Mouse (Mus musculus): ENCODE data around the gene Msi2. TPM values are rescaled to one million over a fixed set of nuclear protein-coding genes. Genes with fewer than 3 reads are reported as not detected.
A peak's percentile ranks its signal among the peaks of the same experiment; 100 is the strongest.

Msi2 gene
- total and polyA plus RNA-seq, 2 experiments = 6.4 to 10.8 TPM

DNA sequence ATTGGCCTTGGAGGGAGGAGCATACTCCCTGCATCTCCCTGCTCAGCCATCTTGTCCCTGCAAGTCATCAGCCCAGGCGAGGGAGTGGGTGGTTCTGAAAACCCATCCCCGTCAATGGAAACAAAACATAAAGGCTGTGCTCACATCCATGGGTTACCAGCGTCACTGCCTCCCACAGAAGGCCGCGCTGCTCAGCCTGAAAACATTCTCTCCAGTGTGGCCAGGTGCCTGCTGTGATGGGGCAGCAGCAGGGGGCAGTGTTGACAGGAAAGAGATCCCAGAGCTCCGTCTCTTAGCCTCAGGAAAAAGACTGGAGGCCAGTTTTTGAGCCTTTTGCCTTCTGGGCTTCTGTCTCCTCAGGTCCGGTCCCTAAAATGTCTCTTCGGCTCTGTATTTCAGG is 165.3 kb downstream of the Msi2 start:
- peaks cover 5% of the 10 kb centered on the region for H3K4me1 ChIP-seq (ENCODE audit: control insufficient read depth, insufficient read depth, low read length)
- no peaks in the 10 kb centered on the region for H3K36me3 ChIP-seq (ENCODE audit: control insufficient read depth, insufficient read depth, low read length)
- no peak overlapping the region for H3K27ac ChIP-seq (replicated peaks; ENCODE audit: insufficient read depth, low read depth, low read length)
- TF ChIP-seq POLR2A (IDR thresholded peaks at IDR 0.05; ENCODE audit: extremely low read depth, insufficient read depth, low read length) = no peak
- TF ChIP-seq CTCF (IDR thresholded peaks at IDR 0.05; ENCODE audit: low read depth, low read length) = peak; percentile 78
- DNase-seq (ENCODE audit: extremely low read depth, low read depth, low spot score) = peak; percentile 21
- no peaks in the 10 kb centered on the region for H3K27me3 ChIP-seq (ENCODE audit: control insufficient read depth, insufficient read depth, low read length)
- H3K79me2 ChIP-seq (ENCODE audit: control insufficient read depth, insufficient read depth, low read length) = no peaks in the 10 kb centered on the region; the same call in 1 of the 2 replicates
- no peak overlapping the region for H3K9ac ChIP-seq (ENCODE audit: low read depth, low read length)
- 75% methylated on average over 8 of the region's 8 CpGs for WGBS
- H3K4me3 ChIP-seq (ENCODE audit: insufficient read depth, low read depth, low read length) = no peak overlapping the region

DNA sequence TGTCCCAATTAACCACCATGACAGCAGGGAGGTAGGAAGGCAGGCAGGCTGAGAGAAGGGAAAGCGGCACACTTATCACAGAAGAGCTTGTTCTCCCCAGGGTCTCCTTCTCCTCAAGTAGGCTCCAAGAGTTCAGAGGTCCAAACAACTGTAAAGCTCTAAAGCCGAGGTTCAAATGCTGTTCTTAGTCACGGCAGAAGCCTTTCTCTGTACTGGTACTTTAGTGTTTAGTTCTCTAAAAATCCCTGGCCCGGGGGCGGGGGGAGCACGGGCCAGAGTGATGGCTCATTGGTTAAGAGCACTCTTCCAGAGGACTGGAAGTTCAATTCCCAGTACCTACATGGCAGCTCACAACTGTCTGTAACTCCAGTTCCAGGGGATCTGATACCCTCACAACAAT is 165.9 kb downstream of the Msi2 start:
- no peaks in the 10 kb centered on the region for H3K36me3 ChIP-seq (ENCODE audit: control insufficient read depth, insufficient read depth, low read length)
- H3K27ac ChIP-seq (replicated peaks; ENCODE audit: insufficient read depth, low read depth, low read length) = no peak overlapping the region
- H3K27me3 ChIP-seq (ENCODE audit: control insufficient read depth, insufficient read depth, low read length) = no peaks in the 10 kb centered on the region
- TF ChIP-seq POLR2A (IDR thresholded peaks at IDR 0.05; ENCODE audit: extremely low read depth, insufficient read depth, low read length) (no peak), CTCF (IDR thresholded peaks at IDR 0.05; ENCODE audit: low read depth, low read length) (no peak)
- WGBS = 91% methylated on average over 6 of the region's 6 CpGs
- H3K4me3 ChIP-seq (ENCODE audit: insufficient read depth, low read depth, low read length) = no peak overlapping the region
- DNase-seq (ENCODE audit: extremely low read depth, low read depth, low spot score) = no peak
- no peak overlapping the region for H3K9ac ChIP-seq (ENCODE audit: low read depth, low read length)
- no peaks in the 10 kb centered on the region; the same call in 1 of the 2 replicates for H3K79me2 ChIP-seq (ENCODE audit: control insufficient read depth, insufficient read depth, low read length)
- H3K4me1 ChIP-seq (ENCODE audit: control insufficient read depth, insufficient read depth, low read length) = peaks cover 5% of the 10 kb centered on the region

DNA sequence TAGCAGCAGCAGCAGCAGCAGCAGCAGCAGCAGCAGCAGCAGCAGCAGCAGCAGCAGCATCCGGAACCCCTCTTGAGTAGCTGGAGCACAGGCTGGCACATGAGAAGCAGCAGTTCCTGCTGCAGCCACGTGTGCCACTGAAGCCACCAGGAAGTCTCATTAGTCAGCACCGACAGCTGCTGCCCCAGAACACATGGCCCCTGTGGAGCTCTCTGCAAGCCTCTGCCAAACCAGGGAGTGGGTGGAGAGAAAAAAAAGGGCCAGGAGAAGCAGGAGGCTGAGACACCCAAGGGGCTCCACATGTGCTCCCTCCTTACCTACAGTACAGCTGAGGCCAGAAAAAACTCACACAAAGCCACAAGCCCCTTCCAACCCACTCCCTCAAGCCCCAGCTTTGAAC is 167.3 kb downstream of the Msi2 start:
- Histone ChIP-seq H3K4me1 (ENCODE audit: control insufficient read depth, insufficient read depth, low read length) (peaks cover 5% of the 10 kb centered on the region), H3K79me2 (ENCODE audit: control insufficient read depth, insufficient read depth, low read length) (no peaks in the 10 kb centered on the region; the same call in 1 of the 2 replicates), H3K9ac (ENCODE audit: low read depth, low read length) (no peak overlapping the region), H3K27me3 (ENCODE audit: control insufficient read depth, insufficient read depth, low read length) (no peaks in the 10 kb centered on the region), H3K4me3 (ENCODE audit: insufficient read depth, low read depth, low read length) (no peak overlapping the region), H3K27ac (replicated peaks; ENCODE audit: insufficient read depth, low read depth, low read length) (no peak overlapping the region), H3K36me3 (ENCODE audit: control insufficient read depth, insufficient read depth, low read length) (no peaks in the 10 kb centered on the region)
- DNase-seq (ENCODE audit: extremely low read depth, low read depth, low spot score) = no peak
- no peak for TF ChIP-seq POLR2A (IDR thresholded peaks at IDR 0.05; ENCODE audit: extremely low read depth, insufficient read depth, low read length)
- TF ChIP-seq CTCF (IDR thresholded peaks at IDR 0.05; ENCODE audit: low read depth, low read length) = no peak
- 70% methylated on average over 3 of the region's 3 CpGs for WGBS

DNA sequence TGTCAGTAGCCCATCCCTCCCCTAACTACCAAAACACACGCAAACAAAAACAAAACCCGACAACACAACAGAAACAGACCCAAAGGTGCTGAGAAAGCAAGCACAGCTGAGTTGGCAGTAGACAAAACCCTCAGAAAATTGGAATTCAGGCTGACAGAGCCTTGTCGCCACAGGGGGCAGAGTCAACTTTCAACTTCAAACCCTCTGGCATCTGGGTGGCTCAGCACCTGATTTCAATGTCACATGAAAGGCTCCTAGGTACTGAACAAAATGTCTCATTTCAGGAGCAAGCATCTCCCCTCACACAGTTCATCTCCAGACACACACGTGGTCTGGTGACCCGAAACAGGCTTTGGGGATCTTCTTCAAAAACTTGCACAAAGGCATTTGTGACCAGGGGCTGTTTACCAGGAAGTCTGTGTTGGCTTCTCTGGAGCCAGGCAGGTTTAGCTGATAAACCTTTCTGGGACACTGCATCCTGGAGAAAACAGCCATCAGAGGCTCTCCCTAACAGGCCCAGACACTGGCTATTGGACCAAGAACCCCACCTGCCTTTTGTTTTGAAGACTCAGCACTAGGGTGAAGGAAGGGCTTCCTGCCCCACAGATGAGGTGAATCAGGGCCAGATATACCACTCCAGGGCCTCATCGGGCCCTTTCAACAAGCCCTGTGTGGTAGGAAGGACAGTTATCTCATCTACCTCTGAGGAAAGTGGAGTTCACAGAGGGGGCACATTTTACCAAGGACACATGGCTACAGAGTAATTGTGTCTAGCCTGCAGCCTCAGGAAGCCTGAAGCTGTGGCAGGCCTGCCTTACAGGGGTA is 168.0 kb downstream of the Msi2 start:
- peaks cover 5% of the 10 kb centered on the region for H3K4me1 ChIP-seq (ENCODE audit: control insufficient read depth, insufficient read depth, low read length)
- no peaks in the 10 kb centered on the region; the same call in 1 of the 2 replicates for H3K79me2 ChIP-seq (ENCODE audit: control insufficient read depth, insufficient read depth, low read length)
- no peak overlapping the region; the same call in 1 of the 2 replicates for H3K27ac ChIP-seq (replicated peaks; ENCODE audit: insufficient read depth, low read depth, low read length)
- H3K4me3 ChIP-seq (ENCODE audit: insufficient read depth, low read depth, low read length) = no peak overlapping the region
- DNase-seq (ENCODE audit: extremely low read depth, low read depth, low spot score) = no peak
- WGBS = 78% methylated on average over 6 of the region's 6 CpGs
- H3K9ac ChIP-seq (ENCODE audit: low read depth, low read length) = no peak overlapping the region
- no peaks in the 10 kb centered on the region for H3K27me3 ChIP-seq (ENCODE audit: control insufficient read depth, insufficient read depth, low read length)
- TF ChIP-seq CTCF (IDR thresholded peaks at IDR 0.05; ENCODE audit: low read depth, low read length) (no peak), POLR2A (IDR thresholded peaks at IDR 0.05; ENCODE audit: extremely low read depth, insufficient read depth, low read length) (no peak)
- no peaks in the 10 kb centered on the region for H3K36me3 ChIP-seq (ENCODE audit: control insufficient read depth, insufficient read depth, low read length)

- Histone ChIP-seq H3K79me2 (ENCODE audit: control insufficient read depth, insufficient read depth, low read length) (no peaks in the 10 kb centered on the region; the same call in 1 of the 2 replicates), H3K27ac (replicated peaks; ENCODE audit: insufficient read depth, low read depth, low read length) (no peak overlapping the region), H3K4me1 (ENCODE audit: control insufficient read depth, insufficient read depth, low read length) (peaks cover 5% of the 10 kb centered on the region), H3K9ac (ENCODE audit: low read depth, low read length) (no peak overlapping the region), H3K4me3 (ENCODE audit: insufficient read depth, low read depth, low read length) (no peak overlapping the region), H3K36me3 (ENCODE audit: control insufficient read depth, insufficient read depth, low read length) (no peaks in the 10 kb centered on the region), H3K27me3 (ENCODE audit: control insufficient read depth, insufficient read depth, low read length) (no peaks in the 10 kb centered on the region)
- no peak for TF ChIP-seq POLR2A (IDR thresholded peaks at IDR 0.05; ENCODE audit: extremely low read depth, insufficient read depth, low read length)
- no peak for TF ChIP-seq CTCF (IDR thresholded peaks at IDR 0.05; ENCODE audit: low read depth, low read length)
- WGBS = 97% methylated on average over 13 of the region's 13 CpGs
- DNase-seq (ENCODE audit: extremely low read depth, low read depth, low spot score) = no peak
These were observed 168.8 kb downstream of the Msi2 start for GRCm38 (mm10) chr11:88549529-88549900.
